ENCODE assay signal across 9 mouse cellular contexts in the genomic region with DNA sequence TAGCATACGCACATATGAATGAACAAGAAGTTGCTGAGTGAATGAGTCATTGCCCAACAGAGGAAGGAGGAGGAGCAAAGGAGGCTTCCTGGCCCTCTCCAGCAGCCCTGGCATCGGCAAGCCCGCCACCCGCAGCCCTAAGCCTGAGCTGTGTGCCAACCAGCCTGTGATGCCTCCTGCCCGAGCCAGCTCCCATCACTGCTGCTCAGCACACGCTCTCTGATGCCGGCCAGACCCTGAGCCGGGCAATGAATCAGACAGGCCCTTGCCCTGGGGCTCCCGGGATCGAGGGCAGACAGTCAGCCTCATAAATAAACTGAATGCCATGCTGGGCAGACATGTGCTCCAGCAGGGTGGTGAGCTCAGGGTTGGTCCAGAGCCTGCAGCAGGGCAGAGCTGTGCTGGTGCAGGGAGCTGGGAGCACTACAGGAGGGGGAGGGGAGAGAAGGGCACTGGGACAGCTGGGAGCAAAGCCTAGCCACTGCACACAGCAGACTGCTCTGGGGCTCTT. TPM values are rescaled to one million over a fixed set of nuclear protein-coding genes. Genes with fewer than 3 reads are reported as not detected.
A peak's percentile ranks its signal among the peaks of the same experiment; 100 is the strongest.
DNase-seq lines count a peak whose midpoint lies in the region; ATAC-seq lines count a peak whose summit lies in the region.
"Had no signal": no experiment of that assay in that cellular context is flagged by ENCODE, and none has a peak within 500 bp of the region (broad histone marks: within the 10 kb centered on the region; RNA-seq: fewer than 3 reads in every experiment).

No protein-coding gene starts in this region.

- H3K9ac ChIP-seq in heart, embryonic 11.5 days (ENCODE audit: low read depth, low read length), result no peak overlapping the region
- H3K9ac ChIP-seq in midbrain, embryonic 13.5 days (replicated peaks), result no peak overlapping the region
- H3K9ac ChIP-seq: lung, embryonic 15.5 days had no signal

- no peak overlapping the region for H3K27ac ChIP-seq in heart, embryonic 11.5 days (ENCODE audit: low read depth, low read length)
- no peak overlapping the region for H3K27ac ChIP-seq in midbrain, embryonic 13.5 days
- H3K27ac ChIP-seq: lung, embryonic 15.5 days had no signal

- H3K9me3 ChIP-seq in heart, embryonic 11.5 days (replicated peaks; ENCODE audit: control insufficient read depth, low read length), result no peaks in the 10 kb centered on the region
- H3K9me3 ChIP-seq in midbrain, embryonic 13.5 days, result no peaks in the 10 kb centered on the region
- H3K9me3 ChIP-seq: lung, embryonic 15.5 days had no signal

- H3K27me3 ChIP-seq in heart, embryonic 11.5 days (ENCODE audit: control insufficient read depth, insufficient read depth, low read length), result peaks cover 4% of the 10 kb centered on the region; the same call in 1 of the 2 replicates
- H3K27me3 ChIP-seq in midbrain, embryonic 13.5 days, result no peaks in the 10 kb centered on the region; the same call in 1 of the 2 replicates
- H3K27me3 ChIP-seq: lung, embryonic 15.5 days had no signal

- ATAC-seq in heart, embryonic 11.5 days (replicated peaks; ENCODE audit: insufficient number of reproducible peaks, low FRiP score, low TSS enrichment), result 0 out of 2 replicates have a peak, but pooled peaks have one; percentile 28
- ATAC-seq in frontal cortex, adult (ENCODE audit: low TSS enrichment), result peak; percentile 88
- ATAC-seq in midbrain, embryonic 13.5 days, result peak; percentile 89
- ATAC-seq in erythroblast, adult 5-6 weeks (replicated peaks; ENCODE audit: low FRiP score, poor library complexity, severe bottlenecking), result no peak

- no peaks in the 10 kb centered on the region for H3K36me3 ChIP-seq in heart, embryonic 11.5 days (ENCODE audit: control insufficient read depth, insufficient read depth, low read length)
- H3K36me3 ChIP-seq in midbrain, embryonic 13.5 days, result no peaks in the 10 kb centered on the region
- H3K36me3 ChIP-seq: lung, embryonic 15.5 days had no signal

- H3K4me1 ChIP-seq in heart, embryonic 11.5 days (ENCODE audit: control insufficient read depth, insufficient read depth, low read length), result 0 out of 2 replicates have a peak, but pooled peaks cover 2% of the 10 kb centered on the region
- H3K4me1 ChIP-seq in midbrain, embryonic 13.5 days (replicated peaks), result peaks cover 17% of the 10 kb centered on the region; the same call in 1 of the 2 replicates

- H3K4me3 ChIP-seq in heart, embryonic 11.5 days (ENCODE audit: low read depth, low read length), result no peak overlapping the region
- no peak overlapping the region for H3K4me3 ChIP-seq in midbrain, embryonic 13.5 days (replicated peaks)
- H3K4me3 ChIP-seq: lung, embryonic 15.5 days had no signal

- WGBS in heart, embryonic 11.5 days (ENCODE audit: insufficient replicate concordance), result 87% methylated on average over 10 of the region's 10 CpGs
- 72% methylated on average over 10 of the region's 10 CpGs for WGBS in midbrain, embryonic 13.5 days

- no peak overlapping the region for H3K4me2 ChIP-seq in heart, embryonic 11.5 days
- H3K4me2 ChIP-seq in midbrain, embryonic 13.5 days (replicated peaks), result no peak overlapping the region
- H3K4me2 ChIP-seq: lung, embryonic 15.5 days had no signal

- DNase-seq in heart, adult 8-10 months (ENCODE audit: low spot score), result no peak
- DNase-seq in brain, adult 2 months (ENCODE audit: low read depth, low spot score), result peak; percentile 97
- peak; percentile 50 to 53 for DNase-seq in layer of hippocampus, postnatal 25 days (ENCODE audit: extremely low spot score in 1 of 2, low spot score in 1 of 2)
- no peak for DNase-seq in thymus, postnatal 25 days

RNA-seq across cellular contexts. Expression of a gene that starts 27.7 kb away (rescaled TPM):
- polyA plus RNA-seq in heart, embryonic 11.5 days (2014; fragmentation: Nextera tagmentation; extraction: Ambion mirVana), result 0.30 and 0.87 TPM in 2 replicates
- total RNA-seq in heart, adult 8-10 months (2022), result not detected
- not detected for total RNA-seq in layer of hippocampus, postnatal 25 days (2021)
- polyA plus RNA-seq in midbrain, embryonic 13.5 days (2015; fragmentation: Nextera tagmentation; extraction: Ambion mirVana), result not detected in 2 replicates
- total RNA-seq in erythroblast, adult 5-6 weeks (2015; ENCODE audit: low replicate concordance), result not detected in 2 replicates
- not detected in 2 replicates for total RNA-seq in erythroblast, adult 5-6 weeks (2017; ENCODE audit: low replicate concordance)

Comparison
In these comparisons a context has a peak if more than half of its experiments do, and no peak if none do; other contexts are left out.
1. DNase-seq: peak in brain, adult 2 months (single experiment) and layer of hippocampus, postnatal 25 days (2 of 2); none in heart, adult 8-10 months (single experiment) and thymus, postnatal 25 days (single experiment).